Mouse (Mus musculus): ENCODE data around the gene Tifa. TPM values are rescaled to one million over a fixed set of nuclear protein-coding genes. Genes with fewer than 3 reads are reported as not detected.

Tifa gene
- 2.5 and 3.2 TPM in 2 replicates for polyA plus RNA-seq (2014; fragmentation: Nextera tagmentation; extraction: Ambion mirVana)

DNA sequence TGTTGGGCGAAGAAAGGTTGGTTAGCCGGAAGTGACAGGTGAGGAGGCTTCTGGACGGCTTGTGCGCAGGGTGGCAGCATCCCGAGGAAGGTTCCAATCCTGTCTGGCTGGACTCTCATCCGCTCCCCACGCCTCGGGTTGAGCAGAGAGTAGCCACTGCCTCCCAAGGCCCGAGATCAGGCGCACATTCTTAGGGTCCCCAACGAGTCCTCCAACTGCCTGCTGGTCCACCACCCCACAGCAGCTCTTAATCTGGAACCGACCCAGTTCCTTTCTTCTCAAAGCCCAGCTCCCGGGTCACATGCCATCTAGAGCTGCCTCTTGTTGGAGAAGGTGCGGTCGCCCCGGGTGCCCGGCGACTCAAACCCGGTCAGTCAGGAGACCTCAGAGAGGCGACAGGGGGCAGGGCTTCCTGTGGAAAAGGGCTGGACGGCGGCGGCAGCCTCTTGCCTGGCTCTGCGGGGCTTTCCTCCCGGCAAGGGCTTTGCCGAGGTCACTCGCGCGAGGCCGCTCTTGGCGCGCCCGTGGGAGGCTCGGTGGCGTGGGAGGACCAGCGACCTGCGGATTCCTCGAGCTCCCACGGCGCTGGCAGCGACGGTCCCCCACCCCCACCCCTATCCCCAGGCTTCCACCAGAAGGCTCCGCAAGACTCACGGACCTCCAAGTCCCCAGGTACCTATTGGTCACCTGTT lies at the start of gene Tifa:
Gene Tifa (plus strand): TSS at position 306 of the 692 bp plus-strand sequence.
- no peaks in the 10 kb centered on the region for H3K36me3 ChIP-seq (ENCODE audit: control insufficient read depth, insufficient read depth, low read length)
- peaks cover 9% of the 10 kb centered on the region; the same call in 1 of the 2 replicates for H3K4me1 ChIP-seq (ENCODE audit: control insufficient read depth, insufficient read depth, low read length)
- under 1% methylated on average over 43 of the region's 44 CpGs for WGBS
- H3K9ac ChIP-seq (replicated peaks; ENCODE audit: low read depth, low read length) = peak within 1 kb of the TSS; percentile 51
- peak within 1 kb of the TSS; percentile 47 for H3K4me3 ChIP-seq (ENCODE audit: low read depth, low read length)
- H3K27ac ChIP-seq (ENCODE audit: low read depth, low read length) = no peak within 1 kb of the TSS
- H3K4me2 ChIP-seq (ENCODE audit: low read depth, low read length) = peak within 1 kb of the TSS; percentile 97
- peaks cover 14% of the 10 kb centered on the region for H3K27me3 ChIP-seq (ENCODE audit: control insufficient read depth, insufficient read depth, low read length)
- no peaks in the 10 kb centered on the region for H3K9me3 ChIP-seq (ENCODE audit: control insufficient read depth, low read length)
- ATAC-seq (ENCODE audit: low read depth) = peak; percentile 73

DNA sequence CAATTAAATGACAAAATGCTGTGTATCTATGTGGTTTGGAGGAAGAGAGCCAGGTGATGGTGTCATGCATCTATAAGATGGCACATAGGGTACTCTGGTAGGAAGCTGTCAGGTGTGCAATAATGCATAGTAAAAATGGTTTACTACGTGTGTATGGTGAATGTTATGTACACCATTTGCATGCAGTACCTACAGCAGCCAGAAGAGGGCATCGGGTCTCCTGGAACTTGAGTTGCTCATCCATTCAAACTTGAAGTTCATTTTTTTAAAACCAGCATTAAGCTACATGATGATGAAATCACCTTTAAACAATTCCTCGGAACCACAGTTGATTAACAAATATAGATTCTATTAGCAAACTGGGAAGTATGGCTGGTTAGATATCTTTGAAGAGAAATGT lies 48.1 kb upstream of the Tifa start:
- no peak for ATAC-seq (ENCODE audit: low read depth)
- Histone ChIP-seq H3K4me2 (ENCODE audit: low read depth, low read length) (no peak overlapping the region), H3K9ac (replicated peaks; ENCODE audit: low read depth, low read length) (no peak overlapping the region), H3K4me3 (ENCODE audit: low read depth, low read length) (no peak overlapping the region), H3K27ac (ENCODE audit: low read depth, low read length) (no peak overlapping the region), H3K27me3 (ENCODE audit: control insufficient read depth, insufficient read depth, low read length) (peaks cover 3% of the 10 kb centered on the region; the same call in 1 of the 2 replicates), H3K36me3 (ENCODE audit: control insufficient read depth, insufficient read depth, low read length) (no peaks in the 10 kb centered on the region), H3K4me1 (ENCODE audit: control insufficient read depth, insufficient read depth, low read length) (peaks cover 4% of the 10 kb centered on the region; the same call in 1 of the 2 replicates), H3K9me3 (ENCODE audit: control insufficient read depth, low read length) (no peaks in the 10 kb centered on the region)
- WGBS = 96% methylated on average over 3 of the region's 3 CpGs

DNA sequence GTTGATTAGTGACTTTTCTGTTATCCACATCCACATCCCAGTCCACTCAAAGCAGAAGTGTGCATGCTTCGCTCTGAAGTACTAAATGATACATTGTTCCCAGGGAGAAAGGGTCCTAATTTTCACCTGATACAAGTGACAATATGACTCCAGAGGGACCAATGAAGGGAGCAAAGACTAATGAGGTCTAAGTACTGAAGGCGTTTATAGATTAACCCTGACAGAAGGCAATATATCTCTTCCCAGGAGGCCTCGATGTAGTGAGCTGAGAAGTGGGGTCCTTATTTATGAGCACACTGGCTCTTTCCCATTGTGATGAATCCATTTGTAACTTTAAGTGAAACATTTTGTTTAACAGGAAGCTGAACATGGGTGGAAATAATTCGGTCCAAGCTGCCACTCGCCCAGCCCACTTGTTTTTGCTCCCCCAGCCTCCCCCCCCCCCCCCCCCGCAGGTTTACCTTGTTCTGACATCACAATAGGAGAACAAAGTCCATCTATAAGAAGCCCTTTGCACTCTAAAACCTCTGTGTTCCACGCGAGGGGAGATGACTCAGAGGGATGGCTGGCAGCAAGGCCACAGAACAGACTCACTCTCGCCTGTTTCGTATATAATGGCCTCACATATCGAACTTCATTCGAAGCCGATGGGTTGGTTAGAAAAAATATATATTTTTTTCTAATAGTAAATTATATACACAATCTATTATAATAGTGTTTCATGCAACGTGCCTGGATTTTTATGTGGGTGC lies 45.8 kb upstream of the Tifa start:
- WGBS = 40% methylated on average over 13 of the region's 14 CpGs
- Histone ChIP-seq H3K27ac (ENCODE audit: low read depth, low read length) (no peak overlapping the region), H3K9ac (replicated peaks; ENCODE audit: low read depth, low read length) (no peak overlapping the region), H3K4me3 (ENCODE audit: low read depth, low read length) (no peak overlapping the region), H3K4me2 (ENCODE audit: low read depth, low read length) (no peak overlapping the region), H3K36me3 (ENCODE audit: control insufficient read depth, insufficient read depth, low read length) (no peaks in the 10 kb centered on the region), H3K27me3 (ENCODE audit: control insufficient read depth, insufficient read depth, low read length) (0 out of 2 replicates have a peak, but pooled peaks cover 3% of the 10 kb centered on the region), H3K9me3 (ENCODE audit: control insufficient read depth, low read length) (no peaks in the 10 kb centered on the region), H3K4me1 (ENCODE audit: control insufficient read depth, insufficient read depth, low read length) (peaks cover 4% of the 10 kb centered on the region; the same call in 1 of the 2 replicates)
- peak; percentile 64; the same call in 1 of the 2 replicates for ATAC-seq (ENCODE audit: low read depth)

DNA sequence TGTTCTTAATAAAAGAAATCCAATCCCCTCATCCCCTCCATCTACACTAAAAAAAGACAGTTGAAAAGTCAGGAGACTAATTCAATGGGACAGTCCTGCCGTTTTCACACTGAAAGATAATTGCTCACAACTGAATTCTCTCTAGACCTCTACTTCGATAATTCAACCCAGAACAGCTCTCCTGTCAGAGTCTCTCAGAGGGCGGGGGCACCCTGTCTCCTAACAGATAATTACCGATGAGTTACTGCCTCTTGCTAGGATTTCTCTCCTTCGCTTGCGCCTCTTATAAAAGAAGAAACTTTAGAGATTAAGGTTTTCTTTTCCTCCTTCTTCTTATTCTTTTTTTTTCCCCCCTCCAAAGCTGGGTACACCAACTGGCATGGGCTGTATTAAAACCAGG lies 44.1 kb upstream of the Tifa start:
- no peak overlapping the region for H3K27ac ChIP-seq (ENCODE audit: low read depth, low read length)
- ATAC-seq (ENCODE audit: low read depth) = no peak

DNA sequence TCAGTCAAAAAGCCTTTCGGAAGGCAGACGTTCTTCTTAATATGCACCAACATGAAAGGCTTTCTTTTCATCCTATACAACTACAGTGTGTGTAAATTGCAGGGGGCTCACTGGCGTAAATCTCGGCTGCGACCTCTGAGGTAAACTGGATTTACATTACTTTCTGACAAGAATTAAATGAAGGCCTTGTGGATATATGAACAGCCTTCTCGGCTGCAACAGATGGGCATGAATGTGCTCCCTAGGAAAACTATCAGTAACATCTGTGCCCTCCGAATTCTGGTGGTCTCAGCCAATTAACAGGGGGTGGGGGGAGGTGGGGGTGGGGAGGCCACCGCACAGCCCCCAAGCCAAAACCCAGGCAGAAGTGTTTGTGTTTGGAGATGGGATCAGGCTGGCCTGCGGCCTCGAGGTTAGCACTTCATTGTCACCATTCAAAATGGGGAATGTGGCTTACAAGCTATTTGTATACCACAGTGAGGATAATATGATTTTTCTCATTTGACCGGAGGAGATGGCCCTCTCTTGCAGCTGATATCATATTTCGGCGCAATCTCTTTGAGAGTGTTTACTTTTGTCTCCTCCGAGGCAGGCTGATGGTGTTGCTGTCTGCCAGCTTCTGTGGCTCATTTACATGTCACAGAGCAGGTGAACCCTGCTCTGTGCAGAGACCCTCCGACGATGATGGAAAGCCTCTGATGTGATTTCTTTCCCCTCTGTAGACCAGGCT lies 43.5 kb upstream of the Tifa start:
- no peak overlapping the region for H3K4me2 ChIP-seq (ENCODE audit: low read depth, low read length)
- ATAC-seq (ENCODE audit: low read depth) = no peak; the same call in 1 of the 2 replicates
- H3K4me3 ChIP-seq (ENCODE audit: low read depth, low read length) = no peak overlapping the region
- H3K27me3 ChIP-seq (ENCODE audit: control insufficient read depth, insufficient read depth, low read length) = peaks cover 6% of the 10 kb centered on the region; the same call in 1 of the 2 replicates
- peaks cover 12% of the 10 kb centered on the region for H3K4me1 ChIP-seq (ENCODE audit: control insufficient read depth, insufficient read depth, low read length)
- WGBS = 10% methylated on average over 16 of the region's 16 CpGs
- no peak overlapping the region for H3K27ac ChIP-seq (ENCODE audit: low read depth, low read length)
- no peaks in the 10 kb centered on the region for H3K9me3 ChIP-seq (ENCODE audit: control insufficient read depth, low read length)
- H3K36me3 ChIP-seq (ENCODE audit: control insufficient read depth, insufficient read depth, low read length) = no peaks in the 10 kb centered on the region
- H3K9ac ChIP-seq (replicated peaks; ENCODE audit: low read depth, low read length) = no peak overlapping the region

More for the DNA sequence above, 44.1 kb upstream of the Tifa start:
- WGBS = 5% methylated on average over 6 of the region's 6 CpGs
- no peaks in the 10 kb centered on the region for H3K36me3 ChIP-seq (ENCODE audit: control insufficient read depth, insufficient read depth, low read length)
- no peak overlapping the region for H3K9ac ChIP-seq (replicated peaks; ENCODE audit: low read depth, low read length)
- no peak overlapping the region for H3K4me3 ChIP-seq (ENCODE audit: low read depth, low read length)
- H3K9me3 ChIP-seq (ENCODE audit: control insufficient read depth, low read length) = no peaks in the 10 kb centered on the region
- H3K27me3 ChIP-seq (ENCODE audit: control insufficient read depth, insufficient read depth, low read length) = peaks cover 4% of the 10 kb centered on the region; the same call in 1 of the 2 replicates
- peaks cover 12% of the 10 kb centered on the region for H3K4me1 ChIP-seq (ENCODE audit: control insufficient read depth, insufficient read depth, low read length)
- no peak overlapping the region for H3K4me2 ChIP-seq (ENCODE audit: low read depth, low read length)

DNA sequence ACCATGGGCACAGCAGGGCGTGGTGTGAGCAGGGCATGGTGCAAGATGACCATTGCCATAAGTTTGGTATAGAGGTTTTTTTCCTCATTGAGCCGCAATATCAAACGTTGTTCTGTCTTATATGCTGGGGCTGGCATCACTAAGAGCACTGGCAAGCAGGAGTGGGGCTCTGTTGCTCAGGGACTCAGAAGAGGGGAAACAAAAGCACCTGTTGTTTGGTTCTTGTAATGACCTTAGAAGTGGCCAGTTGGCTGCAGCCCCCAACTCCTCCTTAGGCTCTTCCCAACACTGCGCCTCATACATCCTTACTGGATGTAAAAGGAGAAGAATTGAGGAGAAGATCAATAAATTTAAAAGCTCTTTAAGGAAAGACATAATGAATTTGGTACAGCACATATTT lies 41.0 kb upstream of the Tifa start:
- Histone ChIP-seq H3K9me3 (ENCODE audit: control insufficient read depth, low read length) (no peaks in the 10 kb centered on the region), H3K36me3 (ENCODE audit: control insufficient read depth, insufficient read depth, low read length) (no peaks in the 10 kb centered on the region), H3K4me1 (ENCODE audit: control insufficient read depth, insufficient read depth, low read length) (peaks cover 12% of the 10 kb centered on the region), H3K4me2 (ENCODE audit: low read depth, low read length) (no peak overlapping the region; the same call in 1 of the 2 replicates), H3K4me3 (ENCODE audit: low read depth, low read length) (no peak overlapping the region), H3K27me3 (ENCODE audit: control insufficient read depth, insufficient read depth, low read length) (peaks cover 6% of the 10 kb centered on the region; the same call in 1 of the 2 replicates), H3K9ac (replicated peaks; ENCODE audit: low read depth, low read length) (no peak overlapping the region), H3K27ac (ENCODE audit: low read depth, low read length) (no peak overlapping the region)
- no peak for ATAC-seq (ENCODE audit: low read depth)
- 24% methylated on average over 4 of the region's 4 CpGs for WGBS

DNA sequence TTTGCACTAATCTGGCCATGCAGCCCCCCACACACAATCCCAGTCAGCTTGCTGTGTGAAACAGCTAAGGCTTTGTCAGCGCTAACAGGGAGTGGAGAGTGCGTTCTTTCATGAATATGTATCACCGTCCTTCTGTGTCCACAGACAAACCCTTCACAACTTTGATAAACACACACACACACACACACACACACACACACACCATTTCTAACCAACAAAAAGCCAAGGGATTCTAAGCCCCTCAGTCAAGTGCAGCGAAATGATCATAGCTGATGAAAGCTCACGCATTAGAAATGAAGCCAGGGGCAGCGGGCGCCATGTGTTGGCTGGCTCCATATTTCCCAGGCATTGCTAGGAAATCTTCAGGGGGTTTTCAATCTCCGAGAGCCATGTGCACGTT lies 40.3 kb upstream of the Tifa start:
- Histone ChIP-seq H3K4me1 (ENCODE audit: control insufficient read depth, insufficient read depth, low read length) (peaks cover 12% of the 10 kb centered on the region), H3K4me3 (ENCODE audit: low read depth, low read length) (peak overlapping the region; percentile 3; the same call in 1 of the 2 replicates), H3K36me3 (ENCODE audit: control insufficient read depth, insufficient read depth, low read length) (no peaks in the 10 kb centered on the region), H3K27ac (ENCODE audit: low read depth, low read length) (no peak overlapping the region), H3K9me3 (ENCODE audit: control insufficient read depth, low read length) (no peaks in the 10 kb centered on the region), H3K9ac (replicated peaks; ENCODE audit: low read depth, low read length) (no peak overlapping the region), H3K27me3 (ENCODE audit: control insufficient read depth, insufficient read depth, low read length) (peaks cover 6% of the 10 kb centered on the region; the same call in 1 of the 2 replicates), H3K4me2 (ENCODE audit: low read depth, low read length) (peak overlapping the region; percentile 41)
- 3% methylated on average over 9 of the region's 9 CpGs for WGBS
- peak; percentile 41; the same call in 1 of the 2 replicates for ATAC-seq (ENCODE audit: low read depth)

DNA sequence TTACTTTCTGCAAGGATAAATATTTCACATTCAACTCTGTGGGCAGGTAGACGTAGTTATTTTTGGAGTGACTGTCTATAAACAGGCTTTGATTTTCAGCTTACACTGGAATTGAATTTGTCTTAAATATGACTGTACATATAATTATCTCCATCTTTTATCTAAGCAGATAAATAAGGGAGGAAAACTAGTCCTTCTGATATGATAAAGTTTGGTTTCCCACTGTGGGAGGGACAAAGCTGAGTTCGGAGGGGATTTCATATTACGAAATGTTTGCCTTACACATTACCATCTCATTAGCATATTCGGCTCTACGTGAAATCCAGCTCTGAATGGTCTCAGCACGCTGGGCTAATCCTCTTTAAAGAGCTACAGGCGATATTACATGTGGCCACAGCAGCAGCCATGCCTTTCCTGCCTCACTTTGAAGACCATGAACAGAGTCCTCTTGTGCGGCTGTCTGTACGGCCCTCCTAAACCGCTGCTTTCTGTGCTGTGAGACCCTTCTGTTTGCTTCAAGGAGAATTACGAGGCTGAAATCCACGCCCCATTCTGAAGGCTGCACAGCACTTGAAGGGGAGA lies 39.5 kb upstream of the Tifa start:
- Histone ChIP-seq H3K27ac (ENCODE audit: low read depth, low read length) (no peak overlapping the region), H3K9me3 (ENCODE audit: control insufficient read depth, low read length) (no peaks in the 10 kb centered on the region), H3K27me3 (ENCODE audit: control insufficient read depth, insufficient read depth, low read length) (peaks cover 10% of the 10 kb centered on the region; the same call in 1 of the 2 replicates), H3K4me1 (ENCODE audit: control insufficient read depth, insufficient read depth, low read length) (peaks cover 12% of the 10 kb centered on the region), H3K9ac (replicated peaks; ENCODE audit: low read depth, low read length) (no peak overlapping the region), H3K4me3 (ENCODE audit: low read depth, low read length) (no peak overlapping the region), H3K36me3 (ENCODE audit: control insufficient read depth, insufficient read depth, low read length) (no peaks in the 10 kb centered on the region), H3K4me2 (ENCODE audit: low read depth, low read length) (peak overlapping the region; percentile 35)
- 7% methylated on average over 12 of the region's 12 CpGs for WGBS
- ATAC-seq (ENCODE audit: low read depth) = 0 out of 2 replicates have a peak, but pooled peaks have one; percentile 39
